Mouse (Mus musculus): ENCODE measurements at regions not wholly inside any gene's neighbourhood (a gene's known extent, or its start where the extent isn't known, plus 50 kb on each side); places are given as distances from the start of the nearest gene placed in this dataset.

DNA sequence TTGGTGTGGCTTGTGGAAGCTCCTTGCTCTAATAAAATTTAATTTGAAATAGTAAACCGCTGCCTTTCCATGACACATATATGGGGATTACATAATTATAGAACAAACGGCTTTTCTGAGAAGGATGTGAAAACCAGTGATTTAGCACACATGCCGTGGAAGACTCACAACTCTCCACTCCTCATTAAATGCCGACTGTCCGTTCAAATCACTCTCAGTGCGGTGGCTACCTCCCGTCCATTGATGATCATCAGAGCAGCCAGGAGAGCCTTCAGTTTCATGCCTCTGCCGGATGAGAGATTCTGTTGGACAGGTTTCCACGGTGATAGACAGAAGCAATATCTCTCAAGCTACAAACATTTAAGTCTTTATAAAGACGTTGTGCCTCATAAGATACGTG, 451.3 kb downstream of the Glrx3 start:
- Histone ChIP-seq H3K36me3 (ENCODE audit: control insufficient read depth, insufficient read depth, low read length) (no peaks in the 10 kb centered on the region), H3K27me3 (replicated peaks; ENCODE audit: control insufficient read depth, insufficient read depth, low read length) (no peaks in the 10 kb centered on the region), H3K4me3 (ENCODE audit: low read depth, low read length) (no peak overlapping the region), H3K27ac (ENCODE audit: low read depth) (no peak overlapping the region), H3K4me1 (replicated peaks; ENCODE audit: control insufficient read depth, insufficient read depth, low read length) (no peaks in the 10 kb centered on the region), H3K9me3 (ENCODE audit: control insufficient read depth, low read length) (no peaks in the 10 kb centered on the region), H3K4me2 (ENCODE audit: low read length) (no peak overlapping the region), H3K9ac (ENCODE audit: low read length) (no peak overlapping the region)
- WGBS = 79% methylated on average over 11 of the region's 11 CpGs
- ATAC-seq (replicated peaks; ENCODE audit: low FRiP score, low TSS enrichment, low read depth) = no peak
- DNase-seq (ENCODE audit: low spot score) = no peak

GRCm38 (mm10) chr7:137906424-137907060, 469.1 kb downstream of the Glrx3 start:
- 75% methylated on average over 9 of the region's 9 CpGs for WGBS
- H3K9me3 ChIP-seq (ENCODE audit: control insufficient read depth, low read length) = no peaks in the 10 kb centered on the region
- ATAC-seq (replicated peaks; ENCODE audit: low FRiP score, low TSS enrichment, low read depth) = no peak

GRCm38 (mm10) chr7:137909456-137909855, 472.0 kb downstream of the Glrx3 start:
- Histone ChIP-seq H3K27me3 (replicated peaks; ENCODE audit: control insufficient read depth, insufficient read depth, low read length) (no peaks in the 10 kb centered on the region), H3K4me2 (ENCODE audit: low read length) (no peak overlapping the region), H3K27ac (ENCODE audit: low read depth) (no peak overlapping the region), H3K9me3 (ENCODE audit: control insufficient read depth, low read length) (no peaks in the 10 kb centered on the region), H3K36me3 (ENCODE audit: control insufficient read depth, insufficient read depth, low read length) (no peaks in the 10 kb centered on the region), H3K9ac (ENCODE audit: low read length) (no peak overlapping the region), H3K4me3 (ENCODE audit: low read depth, low read length) (no peak overlapping the region), H3K4me1 (replicated peaks; ENCODE audit: control insufficient read depth, insufficient read depth, low read length) (no peaks in the 10 kb centered on the region)
- WGBS = 38% methylated on average over 3 of the region's 3 CpGs
- DNase-seq (ENCODE audit: low spot score) = no peak
- peak; percentile 62; the same call in 1 of the 2 replicates for ATAC-seq (replicated peaks; ENCODE audit: low FRiP score, low TSS enrichment, low read depth)

More at GRCm38 (mm10) chr7:137906424-137907060, 469.1 kb downstream of the Glrx3 start:
- H3K27ac ChIP-seq (ENCODE audit: low read depth) = no peak overlapping the region
- no peak overlapping the region for H3K4me2 ChIP-seq (ENCODE audit: low read length)
- no peak overlapping the region for H3K9ac ChIP-seq (ENCODE audit: low read length)
- no peaks in the 10 kb centered on the region for H3K36me3 ChIP-seq (ENCODE audit: control insufficient read depth, insufficient read depth, low read length)
- H3K27me3 ChIP-seq (replicated peaks; ENCODE audit: control insufficient read depth, insufficient read depth, low read length) = no peaks in the 10 kb centered on the region
- no peak overlapping the region for H3K4me3 ChIP-seq (ENCODE audit: low read depth, low read length)
- no peak for DNase-seq (ENCODE audit: low spot score)
- H3K4me1 ChIP-seq (replicated peaks; ENCODE audit: control insufficient read depth, insufficient read depth, low read length) = no peaks in the 10 kb centered on the region

GRCm38 (mm10) chr7:137913551-137914105, 476.2 kb downstream of the Glrx3 start:
- no peak overlapping the region for H3K4me2 ChIP-seq (ENCODE audit: low read length)
- no peaks in the 10 kb centered on the region for H3K9me3 ChIP-seq (ENCODE audit: control insufficient read depth, low read length)
- no peaks in the 10 kb centered on the region for H3K27me3 ChIP-seq (replicated peaks; ENCODE audit: control insufficient read depth, insufficient read depth, low read length)
- no peak overlapping the region for H3K4me3 ChIP-seq (ENCODE audit: low read depth, low read length)
- no peaks in the 10 kb centered on the region for H3K36me3 ChIP-seq (ENCODE audit: control insufficient read depth, insufficient read depth, low read length)
- no peaks in the 10 kb centered on the region for H3K4me1 ChIP-seq (replicated peaks; ENCODE audit: control insufficient read depth, insufficient read depth, low read length)
- no peak overlapping the region for H3K27ac ChIP-seq (ENCODE audit: low read depth)
- DNase-seq (ENCODE audit: low spot score) (no peak), ATAC-seq (replicated peaks; ENCODE audit: low FRiP score, low TSS enrichment, low read depth) (no peak)
- WGBS = 61% methylated on average over 4 of the region's 4 CpGs
- H3K9ac ChIP-seq (ENCODE audit: low read length) = no peak overlapping the region

- Histone ChIP-seq H3K9ac (ENCODE audit: low read length) (no peak overlapping the region), H3K4me2 (ENCODE audit: low read length) (no peak overlapping the region), H3K4me3 (ENCODE audit: low read depth, low read length) (no peak overlapping the region), H3K9me3 (ENCODE audit: control insufficient read depth, low read length) (no peaks in the 10 kb centered on the region), H3K27me3 (replicated peaks; ENCODE audit: control insufficient read depth, insufficient read depth, low read length) (no peaks in the 10 kb centered on the region), H3K4me1 (replicated peaks; ENCODE audit: control insufficient read depth, insufficient read depth, low read length) (no peaks in the 10 kb centered on the region), H3K36me3 (ENCODE audit: control insufficient read depth, insufficient read depth, low read length) (no peaks in the 10 kb centered on the region), H3K27ac (ENCODE audit: low read depth) (no peak overlapping the region)
- DNase-seq (ENCODE audit: low spot score) (no peak), ATAC-seq (replicated peaks; ENCODE audit: low FRiP score, low TSS enrichment, low read depth) (no peak)
- 86% methylated on average over 5 of the region's 5 CpGs for WGBS
Measured at GRCm38 (mm10) chr7:137914506-137914905, 477.1 kb downstream of the Glrx3 start.

DNA sequence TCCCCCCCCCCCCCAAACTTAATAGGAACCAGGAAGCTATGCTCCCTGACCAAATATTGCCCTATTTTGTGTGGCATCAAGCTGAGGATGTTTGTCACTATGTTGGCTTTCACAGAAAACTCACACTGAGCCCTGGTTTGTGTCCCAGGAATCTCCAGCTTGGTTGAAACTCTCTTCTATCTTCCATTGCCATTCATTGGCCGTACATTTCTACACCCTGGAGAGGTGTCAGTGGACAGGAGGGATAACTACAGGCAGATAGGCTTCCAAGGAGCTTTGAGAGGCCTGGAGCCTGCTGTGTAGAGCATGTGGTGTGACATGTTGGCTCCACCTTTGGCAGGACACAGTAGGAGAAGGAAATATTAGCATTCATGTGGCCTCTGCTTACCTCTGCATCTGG, 478.9 kb downstream of the Glrx3 start:
- no peaks in the 10 kb centered on the region for H3K36me3 ChIP-seq (ENCODE audit: control insufficient read depth, insufficient read depth, low read length)
- no peak overlapping the region for H3K9ac ChIP-seq (ENCODE audit: low read length)
- H3K9me3 ChIP-seq (ENCODE audit: control insufficient read depth, low read length) = no peaks in the 10 kb centered on the region
- 91% methylated on average over 1 of the region's 1 CpGs for WGBS
- no peak overlapping the region for H3K4me2 ChIP-seq (ENCODE audit: low read length)
- no peak for ATAC-seq (replicated peaks; ENCODE audit: low FRiP score, low TSS enrichment, low read depth)
- H3K27me3 ChIP-seq (replicated peaks; ENCODE audit: control insufficient read depth, insufficient read depth, low read length) = no peaks in the 10 kb centered on the region
- H3K4me1 ChIP-seq (replicated peaks; ENCODE audit: control insufficient read depth, insufficient read depth, low read length) = no peaks in the 10 kb centered on the region
- H3K27ac ChIP-seq (ENCODE audit: low read depth) = no peak overlapping the region
- H3K4me3 ChIP-seq (ENCODE audit: low read depth, low read length) = no peak overlapping the region
- DNase-seq (ENCODE audit: low spot score) = no peak

- Histone ChIP-seq H3K27ac (ENCODE audit: low read depth) (no peak overlapping the region), H3K4me3 (ENCODE audit: low read depth, low read length) (no peak overlapping the region), H3K4me2 (ENCODE audit: low read length) (no peak overlapping the region), H3K4me1 (replicated peaks; ENCODE audit: control insufficient read depth, insufficient read depth, low read length) (0 out of 2 replicates have a peak, but pooled peaks cover 2% of the 10 kb centered on the region), H3K27me3 (replicated peaks; ENCODE audit: control insufficient read depth, insufficient read depth, low read length) (no peaks in the 10 kb centered on the region), H3K9me3 (ENCODE audit: control insufficient read depth, low read length) (no peaks in the 10 kb centered on the region), H3K9ac (ENCODE audit: low read length) (no peak overlapping the region), H3K36me3 (ENCODE audit: control insufficient read depth, insufficient read depth, low read length) (no peaks in the 10 kb centered on the region)
- DNase-seq (ENCODE audit: low spot score) (peak; percentile 74), ATAC-seq (replicated peaks; ENCODE audit: low FRiP score, low TSS enrichment, low read depth) (peak; percentile 70; the same call in 1 of the 2 replicates)
- 47% methylated on average over 7 of the region's 7 CpGs for WGBS
Measured at GRCm38 (mm10) chr7:137924464-137925167, 472.9 kb downstream of the Tcerg1l start.

DNA sequence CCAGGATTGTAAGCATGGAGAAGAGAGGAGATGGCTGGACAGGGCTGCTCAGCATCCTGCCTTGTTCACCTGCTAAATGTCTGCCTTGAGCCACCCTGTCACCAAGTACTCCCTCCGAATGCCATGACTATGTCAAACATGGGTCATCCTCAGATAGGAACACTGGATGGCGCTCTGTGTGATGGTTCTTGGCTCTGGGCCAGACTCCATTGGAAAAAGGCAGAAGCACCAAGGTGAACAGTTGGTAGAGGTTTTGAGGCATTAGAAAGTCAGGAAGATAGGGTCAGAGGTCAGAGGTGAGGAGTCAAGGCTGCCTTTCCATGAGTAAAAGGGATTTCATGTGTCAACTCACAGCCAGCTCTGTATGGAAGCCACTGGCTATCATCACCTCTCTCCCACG, 471.9 kb downstream of the Tcerg1l start:
- no peak overlapping the region for H3K4me3 ChIP-seq (ENCODE audit: low read depth, low read length)
- no peak for ATAC-seq (replicated peaks; ENCODE audit: low FRiP score, low TSS enrichment, low read depth)
- H3K27me3 ChIP-seq (replicated peaks; ENCODE audit: control insufficient read depth, insufficient read depth, low read length) = no peaks in the 10 kb centered on the region
- DNase-seq (ENCODE audit: low spot score) = no peak
- no peak overlapping the region for H3K9ac ChIP-seq (ENCODE audit: low read length)
- no peaks in the 10 kb centered on the region for H3K36me3 ChIP-seq (ENCODE audit: control insufficient read depth, insufficient read depth, low read length)
- H3K4me1 ChIP-seq (replicated peaks; ENCODE audit: control insufficient read depth, insufficient read depth, low read length) = 0 out of 2 replicates have a peak, but pooled peaks cover 11% of the 10 kb centered on the region
- no peak overlapping the region for H3K4me2 ChIP-seq (ENCODE audit: low read length)
- H3K9me3 ChIP-seq (ENCODE audit: control insufficient read depth, low read length) = no peaks in the 10 kb centered on the region
- H3K27ac ChIP-seq (ENCODE audit: low read depth) = no peak overlapping the region
- 81% methylated on average over 3 of the region's 3 CpGs for WGBS

All from intestine, embryonic 14.5 days (tissue).